Mouse (Mus musculus) lung, embryonic 14.5 days (tissue): ENCODE data around the gene Tex21. TPM values are rescaled to one million over a fixed set of nuclear protein-coding genes. Genes with fewer than 3 reads are reported as not detected.
A peak's percentile ranks its signal among the peaks of the same experiment; 100 is the strongest.

Source experiments
- ATAC-seq: fragments of 200-750 bp; cut with Nextera tagmentation; 2 replicates; pipeline ENCODE4 v1.8.0; 2017; ENCODE audit warnings: mild to moderate bottlenecking, moderate TSS enrichment, moderate library complexity; ENCODE audit not compliant: insufficient read depth
- DNase-seq: peaks from one replicate; pipeline ENCODE4 v3.0.0-alpha.2; 2015
- H3K27ac ChIP-seq: fragments of 300-500 bp; sonication (generic); 2 replicates; pipeline ENCODE4 v1.5.1; 2014; ENCODE audit warnings: low read depth, mild to moderate bottlenecking, moderate library complexity
- H3K27me3 ChIP-seq: fragments of 300-500 bp; sonication (generic); 2 replicates; pipeline ENCODE4 v1.6.1; 2014; ENCODE audit warnings: low read length, control low read depth; ENCODE audit not compliant: insufficient read depth
- H3K36me3 ChIP-seq: fragments of 300-500 bp; sonication (generic); 2 replicates; pipeline ENCODE4 v1.6.1; 2014; ENCODE audit warnings: control low read depth; ENCODE audit not compliant: insufficient read depth
- H3K4me1 ChIP-seq: fragments of 300-500 bp; sonication (generic); 2 replicates; pipeline ENCODE4 v1.6.1; 2014; ENCODE audit warnings: antibody characterized with exemption, control low read depth; ENCODE audit not compliant: insufficient read depth
- H3K4me2 ChIP-seq: fragments of 300-500 bp; sonication (generic); 2 replicates; pipeline ENCODE4 v1.6.1; 2014; ENCODE audit warnings: mild to moderate bottlenecking
- H3K4me3 ChIP-seq: fragments of 300-500 bp; sonication (generic); 2 replicates; pipeline ENCODE4 v1.5.1; 2014; ENCODE audit warnings: low read depth, low read length
- H3K9ac ChIP-seq: fragments of 300-500 bp; sonication (generic); 2 replicates; pipeline ENCODE4 v1.6.1; 2014
- H3K9me3 ChIP-seq: fragments of 300-500 bp; sonication (generic); 2 replicates; pipeline ENCODE4 v1.6.1; 2016; ENCODE audit warnings: low read depth, low read length, control low read depth
- CTCF ChIP-seq: IDR thresholded peaks from 2 replicates; pipeline ENCODE4 v1.5.1; 2016; ENCODE audit warnings: antibody characterized with exemption, low read depth
- WGBS: fragments of 180-500 bp; shearing (Covaris S2); extraction: QIAGEN DNeasy Blood & Tissue Kit; methylation state at CpG from one replicate; pipeline ENCODE4 v1.1.7; 2014; 5-methylcytosine and 5-hydroxymethylcytosine counted together
- polyA plus RNA-seq: library from polyadenylated mRNA; unstranded; fragments of >200 nt; fragmentation: Nextera tagmentation; extraction: Ambion mirVana; gene quantifications from 2 replicates; pipeline ENCODE4 v1.2.1, GENCODE M21; 2014

Tex21 gene
- polyA plus RNA-seq, 1 experiment from 2014 or later = not detected

DNA sequence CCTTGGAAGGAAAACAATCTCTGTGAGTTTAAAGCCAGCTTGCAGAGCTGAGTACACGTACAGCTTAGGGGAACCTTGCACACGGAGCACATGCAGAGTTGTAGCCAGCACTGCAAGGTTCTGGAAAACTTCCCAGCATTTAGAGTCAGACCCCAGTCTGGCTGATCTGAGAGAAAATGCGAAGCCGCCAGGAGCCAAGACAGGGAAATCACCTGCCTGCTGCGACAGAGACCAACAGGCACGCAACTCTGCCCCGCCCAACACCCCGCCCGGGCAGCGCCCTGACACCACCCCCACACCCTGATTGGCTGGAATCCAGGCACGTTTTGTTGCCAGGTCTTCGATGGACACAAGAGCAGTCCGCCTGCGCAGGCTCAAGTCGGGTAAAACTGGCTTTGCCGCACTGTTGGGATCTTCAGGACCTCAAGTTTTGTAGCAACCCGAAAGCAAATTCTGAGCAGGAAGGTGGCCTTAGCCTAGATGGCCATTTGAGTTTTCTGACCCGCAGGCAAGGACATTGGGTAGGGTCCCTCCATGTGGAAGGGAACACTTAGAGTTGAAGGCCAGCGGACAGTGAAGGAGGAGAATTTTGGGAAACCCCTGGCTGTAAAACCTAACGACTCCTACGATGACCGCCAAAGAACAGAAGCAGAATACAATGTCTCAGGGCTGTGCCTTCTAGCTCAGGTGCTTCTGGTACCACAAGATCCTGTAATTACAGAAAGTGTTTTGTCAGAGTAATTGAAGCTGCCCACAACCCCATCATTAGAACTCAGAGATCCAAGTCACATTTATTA is 50.4 kb downstream of the Tex21 start:
- peak; percentile 91 for DNase-seq
- Histone ChIP-seq H3K4me2 (peak overlapping the region; percentile 79), H3K4me1 (no peaks in the 10 kb centered on the region), H3K4me3 (peak overlapping the region; percentile 32), H3K9ac (peak overlapping the region; percentile 16; the same call in 1 of the 2 replicates), H3K9me3 (no peaks in the 10 kb centered on the region), H3K36me3 (no peaks in the 10 kb centered on the region), H3K27ac (peak overlapping the region; percentile 61), H3K27me3 (no peaks in the 10 kb centered on the region)
- 1% methylated on average over 22 of the region's 22 CpGs for WGBS
- TF ChIP-seq CTCF = no peak
- ATAC-seq = peak; percentile 82

DNA sequence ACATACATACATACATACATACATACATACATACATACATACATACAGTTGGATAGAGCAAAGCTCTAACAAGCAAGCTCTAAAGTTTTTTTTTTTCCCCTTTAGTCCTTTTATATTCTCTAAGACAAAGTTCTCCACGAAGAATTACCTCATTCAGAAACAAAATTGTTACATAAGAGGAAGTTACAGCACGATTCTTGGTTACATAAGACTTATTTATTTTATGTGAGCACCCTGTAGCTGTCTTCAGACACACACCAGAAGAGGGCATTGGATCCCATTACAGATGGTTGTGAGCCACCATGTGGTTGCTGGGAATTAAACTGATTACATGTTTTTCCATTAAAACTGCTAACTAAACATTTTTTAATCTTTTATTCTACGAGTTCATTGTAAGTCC is 52.0 kb downstream of the Tex21 start:
- ATAC-seq (no peak), DNase-seq (no peak)
- no peaks in the 10 kb centered on the region for H3K27me3 ChIP-seq
- H3K4me1 ChIP-seq = no peaks in the 10 kb centered on the region
- no peaks in the 10 kb centered on the region for H3K36me3 ChIP-seq
- H3K27ac ChIP-seq = no peak overlapping the region
- no peak overlapping the region for H3K9ac ChIP-seq
- H3K4me3 ChIP-seq = no peak overlapping the region
- no peaks in the 10 kb centered on the region for H3K9me3 ChIP-seq
- 36% methylated on average over 3 of the region's 3 CpGs for WGBS
- no peak for TF ChIP-seq CTCF
- H3K4me2 ChIP-seq = no peak overlapping the region

DNA sequence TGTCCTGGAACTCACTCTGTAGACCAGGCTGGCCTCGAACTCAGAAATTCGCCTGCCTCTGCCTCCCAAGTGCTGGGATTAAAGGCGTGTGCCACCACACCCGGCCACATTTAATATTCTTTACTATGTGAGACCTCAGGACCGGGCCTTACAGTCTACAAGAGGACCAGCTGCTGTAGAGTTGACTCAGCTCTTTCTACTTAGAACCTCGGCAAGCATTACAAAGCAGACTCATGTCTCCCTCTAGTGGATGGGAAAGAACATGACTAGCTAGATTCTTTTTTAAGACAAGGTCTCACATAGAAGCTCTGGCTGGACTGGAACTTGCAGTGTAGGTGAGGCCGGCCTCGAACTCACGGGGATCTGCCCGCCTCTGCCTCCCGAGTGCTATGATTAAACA is 55.6 kb downstream of the Tex21 start:
- Histone ChIP-seq H3K9ac (no peak overlapping the region), H3K4me3 (no peak overlapping the region), H3K4me2 (no peak overlapping the region), H3K9me3 (no peaks in the 10 kb centered on the region), H3K27me3 (no peaks in the 10 kb centered on the region), H3K4me1 (no peaks in the 10 kb centered on the region), H3K27ac (no peak overlapping the region), H3K36me3 (no peaks in the 10 kb centered on the region)
- peak; percentile 59 for ATAC-seq
- WGBS = 41% methylated on average over 11 of the region's 11 CpGs
- TF ChIP-seq CTCF = peak; percentile 85
- peak; percentile 87 for DNase-seq

DNA sequence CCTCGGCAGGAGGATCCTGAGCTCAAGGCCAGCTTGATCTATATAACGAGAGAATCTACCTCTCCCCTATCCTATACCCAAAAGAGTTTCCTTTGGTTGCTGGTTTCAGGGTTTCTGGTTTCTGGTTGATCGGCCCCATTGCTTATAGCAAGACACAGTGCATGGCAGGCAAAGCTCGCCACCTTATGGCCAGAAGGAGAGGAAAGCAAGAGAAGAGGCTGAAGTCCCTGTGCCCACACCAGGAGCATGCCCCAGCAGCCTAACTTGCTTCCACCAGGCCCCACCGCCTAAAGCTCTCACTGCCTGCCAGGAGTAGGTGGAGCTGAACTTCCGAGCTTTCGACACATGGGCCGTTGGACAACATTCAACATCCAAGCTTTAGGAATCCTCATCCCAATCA is 58.7 kb downstream of the Tex21 start:
- Histone ChIP-seq H3K27me3 (no peaks in the 10 kb centered on the region), H3K9ac (no peak overlapping the region), H3K9me3 (no peaks in the 10 kb centered on the region), H3K4me1 (no peaks in the 10 kb centered on the region), H3K4me2 (no peak overlapping the region), H3K4me3 (no peak overlapping the region), H3K27ac (no peak overlapping the region), H3K36me3 (no peaks in the 10 kb centered on the region)
- TF ChIP-seq CTCF = peak; percentile 76
- DNase-seq = peak; percentile 72
- 23% methylated on average over 8 of the region's 8 CpGs for WGBS
- ATAC-seq = peak; percentile 52; the same call in 1 of the 2 replicates

DNA sequence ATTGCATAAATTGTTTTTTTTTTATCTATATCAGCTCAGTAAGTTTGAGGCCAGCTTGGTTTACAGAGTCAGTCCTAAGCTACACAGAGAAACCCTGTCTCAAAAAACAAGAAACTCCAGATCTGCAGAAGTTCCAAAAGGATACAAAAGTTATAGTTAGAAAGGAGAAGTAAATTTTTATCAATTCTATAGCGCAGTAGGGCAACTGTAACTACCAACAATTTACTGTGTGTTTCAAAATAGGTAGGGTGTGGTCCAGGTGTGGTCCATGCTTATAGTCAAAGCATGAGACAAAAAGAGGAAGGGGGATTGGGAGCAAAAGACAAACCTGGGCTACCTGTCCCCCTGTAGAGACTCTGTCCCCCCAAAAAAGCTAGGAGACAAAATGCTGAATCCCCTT is 60.1 kb downstream of the Tex21 start:
- H3K4me2 ChIP-seq = no peak overlapping the region
- H3K36me3 ChIP-seq = no peaks in the 10 kb centered on the region
- no peak overlapping the region for H3K9ac ChIP-seq
- WGBS = 96% methylated on average over 1 of the region's 1 CpGs
- H3K4me1 ChIP-seq = no peaks in the 10 kb centered on the region
- H3K27ac ChIP-seq = no peak overlapping the region
- H3K9me3 ChIP-seq = no peaks in the 10 kb centered on the region
- no peak for ATAC-seq
- no peaks in the 10 kb centered on the region for H3K27me3 ChIP-seq
- H3K4me3 ChIP-seq = no peak overlapping the region
- TF ChIP-seq CTCF = no peak
- DNase-seq = no peak

DNA sequence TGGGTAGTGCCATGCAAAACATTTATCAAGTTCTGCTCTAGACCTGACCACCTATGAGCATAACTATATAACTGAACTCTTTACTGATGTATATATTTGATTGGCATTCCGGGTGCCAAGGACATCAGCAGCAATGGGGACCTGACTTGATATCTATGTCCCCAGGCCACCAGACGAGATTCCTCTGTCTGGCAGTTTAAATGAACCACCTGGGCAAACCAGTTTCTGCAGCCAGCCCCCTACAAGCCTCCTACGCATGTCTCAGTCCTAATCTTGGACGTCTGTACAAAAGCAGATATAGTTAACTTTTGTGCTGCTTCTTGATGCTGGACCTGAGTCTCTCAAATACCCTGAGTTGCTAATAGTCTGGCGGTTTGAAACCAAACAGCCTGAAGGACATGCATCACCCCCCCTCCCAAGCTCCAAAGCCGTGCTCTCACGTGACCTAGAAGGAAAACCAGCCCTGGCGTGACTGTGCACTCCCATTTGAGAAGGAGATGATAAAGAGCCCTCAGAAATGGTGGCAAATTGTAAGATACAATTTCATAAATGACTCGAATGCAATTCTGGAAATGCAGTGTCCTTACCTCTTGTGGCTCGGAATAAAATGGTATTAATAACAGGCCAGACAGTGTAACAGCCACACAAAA is 61.3 kb downstream of the Tex21 start:
- Histone ChIP-seq H3K4me3 (no peak overlapping the region), H3K9me3 (no peaks in the 10 kb centered on the region), H3K27me3 (no peaks in the 10 kb centered on the region), H3K4me1 (no peaks in the 10 kb centered on the region), H3K9ac (no peak overlapping the region), H3K4me2 (no peak overlapping the region), H3K36me3 (no peaks in the 10 kb centered on the region), H3K27ac (no peak overlapping the region)
- WGBS = 51% methylated on average over 10 of the region's 10 CpGs
- DNase-seq (no peak), ATAC-seq (no peak)
- TF ChIP-seq CTCF = no peak

DNA sequence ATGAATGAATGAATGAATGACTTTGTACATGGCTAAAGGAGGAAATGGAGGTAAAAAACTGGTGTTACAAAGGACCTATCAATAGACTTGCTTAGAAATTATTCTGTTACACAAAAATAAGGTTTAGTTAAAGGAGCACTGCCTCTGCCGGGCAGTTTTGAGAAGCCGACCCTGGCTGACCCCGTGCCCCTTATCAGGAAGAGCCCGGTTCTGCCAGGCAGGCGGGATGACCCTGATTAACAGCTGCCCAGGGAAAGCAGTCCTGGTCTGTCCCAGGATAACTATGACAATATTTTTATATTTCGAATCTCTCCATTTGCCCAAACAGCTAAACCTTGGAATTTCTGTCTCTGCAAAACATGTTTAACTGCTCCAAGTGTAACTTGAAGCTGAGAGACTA is 62.3 kb downstream of the Tex21 start:
- no peaks in the 10 kb centered on the region for H3K9me3 ChIP-seq
- ATAC-seq (no peak), DNase-seq (no peak)
- H3K4me1 ChIP-seq = no peaks in the 10 kb centered on the region
- no peak overlapping the region for H3K4me2 ChIP-seq
- no peak overlapping the region for H3K4me3 ChIP-seq
- H3K36me3 ChIP-seq = no peaks in the 10 kb centered on the region
- H3K27me3 ChIP-seq = no peaks in the 10 kb centered on the region
- no peak overlapping the region for H3K9ac ChIP-seq
- TF ChIP-seq CTCF = no peak
- 43% methylated on average over 6 of the region's 6 CpGs for WGBS
- no peak overlapping the region for H3K27ac ChIP-seq
